Mouse (Mus musculus) stomach, embryonic 14.5 days (tissue): ENCODE data around the gene Prap1. TPM values are rescaled to one million over a fixed set of nuclear protein-coding genes. Genes with fewer than 3 reads are reported as not detected.

Source experiments
- ATAC-seq: fragments of 200-750 bp; cut with Nextera tagmentation; 2 replicates; pipeline ENCODE4 v1.8.0; 2017; ENCODE audit warnings: low read depth, moderate TSS enrichment; ENCODE audit not compliant: insufficient number of reproducible peaks, insufficient read depth, low FRiP score
- H3K27ac ChIP-seq: fragments of 300-500 bp; sonication (generic); 2 replicates; pipeline ENCODE4 v1.5.1; 2014; ENCODE audit warnings: mild to moderate bottlenecking, low read length, moderate library complexity, mixed read lengths
- H3K27me3 ChIP-seq: fragments of 300-500 bp; sonication (generic); 2 replicates; pipeline ENCODE4 v1.6.1; 2014; ENCODE audit warnings: low read length, control low read depth, mixed read lengths; ENCODE audit not compliant: control insufficient read depth, insufficient read depth
- H3K36me3 ChIP-seq: fragments of 300-500 bp; sonication (generic); 2 replicates; pipeline ENCODE4 v1.6.1; 2014; ENCODE audit warnings: mild to moderate bottlenecking, control low read depth, low read length, moderate library complexity, mixed read lengths; ENCODE audit not compliant: control insufficient read depth, insufficient read depth
- H3K4me1 ChIP-seq: fragments of 300-500 bp; sonication (generic); 2 replicates; pipeline ENCODE4 v1.6.1; 2014; ENCODE audit warnings: low read length, control low read depth, mixed read lengths; ENCODE audit not compliant: control insufficient read depth, insufficient read depth
- H3K4me2 ChIP-seq: fragments of 300-500 bp; sonication (generic); replicated peaks from 2 replicates; pipeline ENCODE4 v1.6.1; 2014; ENCODE audit warnings: low read depth, low read length, control low read depth
- H3K4me3 ChIP-seq: fragments of 300-500 bp; sonication (generic); 2 replicates; pipeline ENCODE4 v1.5.1; 2014; ENCODE audit warnings: low read depth, low read length, control low read depth
- H3K9ac ChIP-seq: fragments of 300-500 bp; sonication (generic); replicated peaks from 2 replicates; pipeline ENCODE4 v1.6.1; 2014; ENCODE audit warnings: low read depth, mild to moderate bottlenecking, control low read depth, low read length, moderate library complexity, mixed read lengths
- H3K9me3 ChIP-seq: fragments of 300-500 bp; sonication (generic); 2 replicates; pipeline ENCODE4 v1.6.1; 2016; ENCODE audit warnings: low read depth, low read length, control low read depth; ENCODE audit not compliant: control insufficient read depth
- WGBS: fragments of 180-500 bp; shearing (Covaris S2); extraction: QIAGEN DNeasy Blood & Tissue Kit; methylation state at CpG from one replicate; pipeline ENCODE4 v1.1.7; 2014; 5-methylcytosine and 5-hydroxymethylcytosine counted together
- polyA plus RNA-seq: library from polyadenylated mRNA; unstranded; fragments of >200 nt; fragmentation: Nextera tagmentation; extraction: Ambion mirVana; gene quantifications from 2 replicates; pipeline ENCODE4 v1.2.1, GENCODE M21; 2014

Gene Prap1
- polyA plus RNA-seq, 1 experiment from 2014 or later = 12.5 TPM

- Histone ChIP-seq H3K36me3 (no peaks in the 10 kb centered on the region), H3K9me3 (no peaks in the 10 kb centered on the region), H3K4me1 (peaks cover 5% of the 10 kb centered on the region; the same call in 1 of the 2 replicates), H3K27ac (no peak overlapping the region), H3K4me2 (no peak overlapping the region), H3K9ac (no peak overlapping the region), H3K4me3 (no peak overlapping the region), H3K27me3 (no peaks in the 10 kb centered on the region)
- ATAC-seq = no peak
Measured at GRCm38 (mm10) chr7:140096055-140096454, 2.9 kb downstream of the Prap1 start.

GRCm38 (mm10) chr7:140098466-140098865 is 5.3 kb downstream of the Prap1 start:
- Histone ChIP-seq H3K4me3 (no peak overlapping the region), H3K27me3 (no peaks in the 10 kb centered on the region), H3K36me3 (no peaks in the 10 kb centered on the region), H3K4me1 (peaks cover 5% of the 10 kb centered on the region; the same call in 1 of the 2 replicates), H3K9me3 (no peaks in the 10 kb centered on the region), H3K9ac (no peak overlapping the region), H3K4me2 (no peak overlapping the region), H3K27ac (no peak overlapping the region)
- ATAC-seq = no peak
- WGBS = 88% methylated on average over 1 of the region's 1 CpGs

- no peaks in the 10 kb centered on the region for H3K27me3 ChIP-seq
- H3K4me2 ChIP-seq = peak overlapping the region; percentile 76
- 80% methylated on average over 10 of the region's 10 CpGs for WGBS
- H3K4me1 ChIP-seq = no peaks in the 10 kb centered on the region
- no peak for ATAC-seq
- no peaks in the 10 kb centered on the region for H3K9me3 ChIP-seq
- peaks cover 11% of the 10 kb centered on the region; the same call in 1 of the 2 replicates for H3K36me3 ChIP-seq
- no peak overlapping the region for H3K27ac ChIP-seq
- peak overlapping the region; percentile 33; the same call in 1 of the 2 replicates for H3K4me3 ChIP-seq
- peak overlapping the region; percentile 25; the same call in 1 of the 2 replicates for H3K9ac ChIP-seq
Measured at GRCm38 (mm10) chr7:140101498-140101897, 8.3 kb downstream of the Prap1 start.

- Histone ChIP-seq H3K36me3 (peaks cover 11% of the 10 kb centered on the region; the same call in 1 of the 2 replicates), H3K4me1 (no peaks in the 10 kb centered on the region), H3K27me3 (no peaks in the 10 kb centered on the region), H3K9me3 (no peaks in the 10 kb centered on the region), H3K4me2 (peak within 1 kb of the TSS; percentile 76), H3K27ac (no peak within 1 kb of the TSS), H3K4me3 (peak within 1 kb of the TSS; percentile 33), H3K9ac (peak within 1 kb of the TSS; percentile 25; the same call in 1 of the 2 replicates)
- 1% methylated on average over 30 of the region's 30 CpGs for WGBS
- peak; percentile 92 for ATAC-seq
Measured at GRCm38 (mm10) chr7:140101993-140102860, 9.0 kb downstream of the Prap1 start, which contains the start of gene Fuom. Gene Fuom, minus strand, starts transcription at chr7:140102441.

GRCm38 (mm10) chr7:140104009-140104408 is 10.8 kb downstream of the Prap1 start:
- Histone ChIP-seq H3K4me1 (no peaks in the 10 kb centered on the region), H3K9ac (no peak overlapping the region), H3K9me3 (no peaks in the 10 kb centered on the region), H3K36me3 (peaks cover 12% of the 10 kb centered on the region), H3K27ac (no peak overlapping the region), H3K4me2 (no peak overlapping the region), H3K27me3 (no peaks in the 10 kb centered on the region), H3K4me3 (no peak overlapping the region)
- no peak for ATAC-seq
- WGBS = 79% methylated on average over 4 of the region's 4 CpGs

GRCm38 (mm10) chr7:140111943-140112342 is 18.7 kb downstream of the Prap1 start:
- 69% methylated on average over 3 of the region's 3 CpGs for WGBS
- no peak for ATAC-seq
- no peak overlapping the region for H3K27ac ChIP-seq
- no peaks in the 10 kb centered on the region for H3K4me1 ChIP-seq
- H3K27me3 ChIP-seq = no peaks in the 10 kb centered on the region
- H3K4me3 ChIP-seq = no peak overlapping the region
- H3K36me3 ChIP-seq = peaks cover 24% of the 10 kb centered on the region
- H3K9me3 ChIP-seq = no peaks in the 10 kb centered on the region
- no peak overlapping the region for H3K9ac ChIP-seq
- H3K4me2 ChIP-seq = no peak overlapping the region

- H3K4me2 ChIP-seq = peak within 1 kb of the TSS; percentile 91
- ATAC-seq = peak; percentile 81
- H3K27me3 ChIP-seq = no peaks in the 10 kb centered on the region
- peak within 1 kb of the TSS; percentile 78 for H3K27ac ChIP-seq
- H3K36me3 ChIP-seq = peaks cover 10% of the 10 kb centered on the region
- H3K9ac ChIP-seq = peak within 1 kb of the TSS; percentile 78
- no peaks in the 10 kb centered on the region for H3K9me3 ChIP-seq
- 1% methylated on average over 23 of the region's 23 CpGs for WGBS
- H3K4me3 ChIP-seq = peak within 1 kb of the TSS; percentile 78
- no peaks in the 10 kb centered on the region for H3K4me1 ChIP-seq
Measured at GRCm38 (mm10) chr7:140115583-140116328, 22.6 kb downstream of the Prap1 start, which contains the start of gene Paox. Gene Paox, plus strand, starts transcription at chr7:140115799.

GRCm38 (mm10) chr7:140116329-140117054 is 23.3 kb downstream of the Prap1 start, which contains the start of gene Echs1:
Gene Echs1, minus strand, starts transcription at chr7:140116476.
- H3K4me3 ChIP-seq = peak within 1 kb of the TSS; percentile 78
- peak within 1 kb of the TSS; percentile 91 for H3K4me2 ChIP-seq
- H3K27ac ChIP-seq = peak within 1 kb of the TSS; percentile 78
- ATAC-seq = peak; percentile 93
- WGBS = 3% methylated on average over 28 of the region's 28 CpGs
- no peaks in the 10 kb centered on the region for H3K9me3 ChIP-seq
- no peaks in the 10 kb centered on the region for H3K4me1 ChIP-seq
- peaks cover 5% of the 10 kb centered on the region for H3K36me3 ChIP-seq
- no peaks in the 10 kb centered on the region for H3K27me3 ChIP-seq
- peak within 1 kb of the TSS; percentile 78 for H3K9ac ChIP-seq
